Mouse (Mus musculus) thymus, adult 2 months (tissue): ENCODE results near the gene Svs1.
"Not testable (repeated sequence)": the region's sequence is repeated elsewhere in the genome, so short reads cannot be mapped to it uniquely, and the experiment has no call there.

ENCODE experiments used
- CTCF ChIP-seq: fragments of 200-500 bp; IDR thresholded peaks from 2 replicates; pipeline ENCODE4 v1.5.1; 2012; ENCODE audit warnings: mild to moderate bottlenecking, control low read depth, low read length, moderate library complexity, borderline replicate concordance; ENCODE audit not compliant: control insufficient read depth, poor library complexity, insufficient read depth; ENCODE audit errors: extremely low read depth
- POLR2A ChIP-seq: fragments of 200-500 bp; IDR thresholded peaks from 2 replicates; pipeline ENCODE4 v1.6.1; 2012; ENCODE audit warnings: mild to moderate bottlenecking, low read length, control low read depth, moderate library complexity; ENCODE audit not compliant: control insufficient read depth, poor library complexity, insufficient read depth; ENCODE audit errors: extremely low read depth

GRCm38 (mm10) chr6:48959151-48959550 is 27.5 kb upstream of the Svs1 start:
- not testable (repeated sequence) for TF ChIP-seq CTCF, POLR2A
